Mouse (Mus musculus) intestine, embryonic 16.5 days (tissue): ENCODE measurements around the gene Tmcc1. TPM values are rescaled to one million over a fixed set of nuclear protein-coding genes. Genes with fewer than 3 reads are reported as not detected.
"Not testable (repeated sequence)": the region's sequence is repeated elsewhere in the genome, so short reads cannot be mapped to it uniquely, and the experiment has no call there.

Experiments used
- ATAC-seq: fragments of 200-750 bp; cut with Nextera tagmentation; 2 replicates; pipeline ENCODE4 v1.8.0; 2017; ENCODE audit warnings: moderate TSS enrichment, moderate library complexity
- H3K27ac ChIP-seq: fragments of 300-500 bp; sonication (generic); 2 replicates; pipeline ENCODE4 v1.5.1; 2014; ENCODE audit warnings: mild to moderate bottlenecking, low read length
- H3K27me3 ChIP-seq: fragments of 300-500 bp; sonication (generic); replicated peaks from 2 replicates; pipeline ENCODE4 v1.6.1; 2014; ENCODE audit warnings: low read length, control low read depth, mixed read lengths; ENCODE audit not compliant: control insufficient read depth, insufficient read depth
- H3K36me3 ChIP-seq: fragments of 300-500 bp; sonication (generic); 2 replicates; pipeline ENCODE4 v1.6.1; 2014; ENCODE audit warnings: low read length, control low read depth; ENCODE audit not compliant: control insufficient read depth, insufficient read depth
- H3K4me1 ChIP-seq: fragments of 300-500 bp; sonication (generic); 2 replicates; pipeline ENCODE4 v1.6.1; 2014; ENCODE audit warnings: low read length, control low read depth, mixed read lengths; ENCODE audit not compliant: control insufficient read depth, insufficient read depth
- H3K4me2 ChIP-seq: fragments of 300-500 bp; sonication (generic); 2 replicates; pipeline ENCODE4 v1.6.1; 2014; ENCODE audit warnings: low read depth, low read length, control low read depth
- H3K4me3 ChIP-seq: fragments of 300-500 bp; sonication (generic); 2 replicates; pipeline ENCODE4 v1.5.1; 2014; ENCODE audit warnings: mild to moderate bottlenecking, low read length
- H3K9ac ChIP-seq: fragments of 300-500 bp; sonication (generic); 2 replicates; pipeline ENCODE4 v1.6.1; 2014; ENCODE audit warnings: low read depth, low read length
- H3K9me3 ChIP-seq: fragments of 300-500 bp; sonication (generic); 2 replicates; pipeline ENCODE4 v1.6.1; 2016; ENCODE audit warnings: low read length, control low read depth; ENCODE audit not compliant: control insufficient read depth
- WGBS: fragments of 180-500 bp; shearing (Covaris S2); extraction: QIAGEN DNeasy Blood & Tissue Kit; methylation state at CpG from one replicate; pipeline ENCODE4 v1.1.7; 2014; 5-methylcytosine and 5-hydroxymethylcytosine counted together
- polyA plus RNA-seq: library from polyadenylated mRNA; unstranded; fragments of >200 nt; fragmentation: Nextera tagmentation; extraction: Ambion mirVana; gene quantifications from 2 replicates; pipeline ENCODE4 v1.2.1, GENCODE M21; 2015

Gene Tmcc1
- 7.4 and 8.9 TPM in 2 replicates for polyA plus RNA-seq

DNA sequence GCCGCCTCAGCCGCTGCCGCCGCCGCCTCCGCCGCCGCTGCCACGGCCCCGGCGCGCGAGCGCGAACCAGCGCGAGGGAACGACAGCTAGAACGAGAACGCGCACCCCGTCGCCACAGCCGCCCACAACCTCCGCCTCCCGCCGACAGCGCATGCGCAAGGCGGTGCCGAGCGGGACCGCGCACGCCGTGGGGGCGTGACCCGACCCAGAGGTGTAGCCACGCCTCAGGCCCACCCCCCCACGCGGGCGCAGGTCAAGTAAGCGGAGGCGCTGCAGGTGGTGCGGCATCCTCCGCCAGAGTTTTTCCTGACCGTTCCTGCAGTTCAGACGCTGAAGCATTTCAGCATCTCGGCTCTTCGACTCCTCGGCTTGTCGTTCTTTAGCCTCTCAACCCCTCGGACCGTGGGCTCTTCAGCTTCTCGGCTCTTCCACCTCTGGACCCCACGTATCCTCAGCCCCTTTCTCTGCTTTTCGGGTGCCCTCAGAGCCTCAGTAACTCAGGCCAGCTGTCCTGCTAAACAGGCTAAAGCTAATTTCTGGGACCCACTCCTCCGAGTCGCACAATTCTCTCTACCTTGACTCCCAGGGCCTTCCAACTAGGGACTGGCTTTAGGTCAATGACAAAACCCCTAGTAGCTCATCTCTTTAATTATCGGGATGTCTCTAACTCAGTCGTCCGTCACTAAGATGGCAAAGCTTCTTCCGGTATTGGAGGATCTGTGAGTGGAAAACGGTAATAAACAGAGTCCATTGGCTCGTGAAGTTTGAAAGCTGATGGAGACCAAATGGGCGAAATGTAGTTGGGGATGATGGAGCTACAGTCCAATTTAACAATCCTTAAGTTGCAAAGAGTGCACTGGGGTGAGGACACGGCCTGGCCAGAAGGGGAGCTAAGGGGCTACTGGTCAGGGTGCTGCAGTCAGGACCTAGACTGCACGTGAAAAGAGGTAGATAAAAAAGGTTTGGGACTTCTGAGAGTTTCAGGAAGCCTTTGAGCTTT, at the start of gene Tmcc1:
Gene Tmcc1 (minus strand): TSS at position 93 of the 1,000 bp plus-strand sequence.
- Histone ChIP-seq H3K36me3 (no peaks in the 10 kb centered on the region), H3K4me3 (peak within 1 kb of the TSS; percentile 92), H3K4me2 (peak within 1 kb of the TSS; percentile 89), H3K27ac (peak within 1 kb of the TSS; percentile 80), H3K9me3 (no peaks in the 10 kb centered on the region), H3K9ac (peak within 1 kb of the TSS; percentile 94), H3K27me3 (no peaks in the 10 kb centered on the region), H3K4me1 (peaks cover 11% of the 10 kb centered on the region)
- ATAC-seq, result peak; percentile 94
- WGBS, result under 1% methylated on average over 51 of the region's 68 CpGs

DNA sequence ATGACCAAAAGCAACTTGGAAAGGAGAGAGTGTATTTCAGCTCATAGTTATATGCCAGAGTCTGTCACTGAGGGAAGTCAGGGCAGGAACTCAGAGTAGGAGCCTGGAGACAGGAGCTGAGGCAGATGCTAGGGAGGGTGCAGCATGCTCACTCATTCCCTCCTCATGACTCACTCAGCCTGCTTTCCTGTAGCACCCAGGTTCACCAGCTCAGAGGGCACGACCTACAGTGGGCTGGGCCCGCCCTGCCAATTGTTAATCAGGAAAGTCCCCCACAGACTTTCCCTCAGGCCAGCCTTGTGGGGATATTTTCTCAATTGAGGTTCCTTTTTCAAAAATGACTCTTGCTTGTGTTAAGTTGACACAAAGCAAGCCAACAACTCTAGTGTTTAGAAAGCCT, 47.1 kb upstream of the Tmcc1 start:
- no peak overlapping the region for H3K4me2 ChIP-seq
- no peak overlapping the region for H3K9ac ChIP-seq
- peaks cover 12% of the 10 kb centered on the region for H3K36me3 ChIP-seq
- H3K27me3 ChIP-seq, result no peaks in the 10 kb centered on the region
- WGBS, result 74% methylated on average over 2 of the region's 2 CpGs
- no peaks in the 10 kb centered on the region for H3K9me3 ChIP-seq
- H3K27ac ChIP-seq, result no peak overlapping the region
- H3K4me3 ChIP-seq, result no peak overlapping the region
- H3K4me1 ChIP-seq, result no peaks in the 10 kb centered on the region
- ATAC-seq, result no peak

DNA sequence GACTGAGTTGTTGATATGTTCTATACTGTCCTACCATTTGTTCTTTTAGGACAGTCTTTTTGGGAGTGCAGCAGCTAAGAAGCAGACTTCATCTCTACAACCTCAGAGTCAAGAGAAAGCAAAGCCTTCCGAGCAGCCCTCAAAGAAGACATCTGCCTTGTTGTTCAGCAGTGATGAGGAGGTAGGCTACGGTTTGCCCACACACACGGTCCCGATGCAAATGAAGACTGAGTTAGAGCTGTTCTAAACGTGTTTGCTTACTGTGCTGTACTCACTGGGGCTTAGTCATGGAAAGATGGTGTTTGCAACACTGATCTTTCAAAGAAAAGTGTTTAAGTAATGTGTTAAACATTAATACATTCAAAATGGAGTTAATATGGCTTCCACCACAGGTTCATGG, 44.8 kb upstream of the Tmcc1 start:
- Histone ChIP-seq H3K4me3 (no peak overlapping the region), H3K4me1 (no peaks in the 10 kb centered on the region), H3K36me3 (peaks cover 12% of the 10 kb centered on the region), H3K27me3 (no peaks in the 10 kb centered on the region), H3K9ac (no peak overlapping the region), H3K9me3 (no peaks in the 10 kb centered on the region), H3K27ac (no peak overlapping the region), H3K4me2 (no peak overlapping the region)
- WGBS, result 91% methylated on average over 5 of the region's 5 CpGs
- ATAC-seq, result no peak

DNA sequence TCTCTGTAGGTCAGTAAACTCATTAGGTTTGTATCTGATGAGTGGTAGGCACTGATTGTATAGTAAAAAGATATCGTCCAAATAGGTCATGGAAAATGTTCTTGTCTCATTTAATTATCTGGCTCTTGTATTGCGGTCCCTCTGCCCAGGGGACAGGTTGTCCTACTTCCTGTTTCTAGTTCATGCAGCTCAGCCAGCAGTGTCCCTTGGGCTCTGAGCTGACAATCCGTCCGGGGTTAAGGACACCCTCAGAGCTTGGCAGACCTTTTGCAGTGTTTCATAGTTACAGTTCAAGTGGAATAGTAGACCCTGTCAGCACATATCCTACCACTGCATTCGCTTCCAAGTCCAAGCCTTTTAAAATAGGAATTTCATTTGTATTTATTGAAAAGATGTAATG, 42.0 kb upstream of the Tmcc1 start:
- no peak for ATAC-seq
- Histone ChIP-seq H3K4me2 (no peak overlapping the region), H3K27ac (no peak overlapping the region), H3K27me3 (no peaks in the 10 kb centered on the region), H3K9ac (no peak overlapping the region), H3K9me3 (no peaks in the 10 kb centered on the region), H3K36me3 (peaks cover 10% of the 10 kb centered on the region), H3K4me1 (no peaks in the 10 kb centered on the region), H3K4me3 (no peak overlapping the region)
- 84% methylated on average over 5 of the region's 5 CpGs for WGBS

DNA sequence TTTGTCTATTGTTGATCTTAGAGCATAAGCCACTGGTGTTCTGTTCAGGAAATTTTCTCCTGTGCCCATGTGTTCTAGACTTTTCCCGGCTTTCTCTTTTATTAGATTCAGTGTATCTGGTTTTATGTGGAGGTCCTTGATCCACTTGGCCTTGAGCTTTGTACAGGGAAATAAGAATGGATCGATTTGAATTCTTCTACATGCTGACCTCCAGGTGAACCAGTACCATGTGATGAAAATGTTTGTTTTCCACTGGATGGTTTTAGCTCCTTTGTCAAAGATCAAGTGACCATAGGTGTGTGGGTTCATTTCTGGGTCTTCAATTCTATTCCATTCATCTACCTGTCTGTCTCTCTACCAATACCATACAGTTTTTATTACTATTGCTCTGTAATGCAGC, 41.5 kb upstream of the Tmcc1 start:
- H3K4me3 ChIP-seq, H3K9ac ChIP-seq, H3K4me1 ChIP-seq, H3K4me2 ChIP-seq, H3K27me3 ChIP-seq, H3K27ac ChIP-seq, H3K9me3 ChIP-seq, ATAC-seq: not testable (repeated sequence)
- WGBS, result 87% methylated on average over 2 of the region's 2 CpGs
- peaks cover 10% of the 10 kb centered on the region for H3K36me3 ChIP-seq

DNA sequence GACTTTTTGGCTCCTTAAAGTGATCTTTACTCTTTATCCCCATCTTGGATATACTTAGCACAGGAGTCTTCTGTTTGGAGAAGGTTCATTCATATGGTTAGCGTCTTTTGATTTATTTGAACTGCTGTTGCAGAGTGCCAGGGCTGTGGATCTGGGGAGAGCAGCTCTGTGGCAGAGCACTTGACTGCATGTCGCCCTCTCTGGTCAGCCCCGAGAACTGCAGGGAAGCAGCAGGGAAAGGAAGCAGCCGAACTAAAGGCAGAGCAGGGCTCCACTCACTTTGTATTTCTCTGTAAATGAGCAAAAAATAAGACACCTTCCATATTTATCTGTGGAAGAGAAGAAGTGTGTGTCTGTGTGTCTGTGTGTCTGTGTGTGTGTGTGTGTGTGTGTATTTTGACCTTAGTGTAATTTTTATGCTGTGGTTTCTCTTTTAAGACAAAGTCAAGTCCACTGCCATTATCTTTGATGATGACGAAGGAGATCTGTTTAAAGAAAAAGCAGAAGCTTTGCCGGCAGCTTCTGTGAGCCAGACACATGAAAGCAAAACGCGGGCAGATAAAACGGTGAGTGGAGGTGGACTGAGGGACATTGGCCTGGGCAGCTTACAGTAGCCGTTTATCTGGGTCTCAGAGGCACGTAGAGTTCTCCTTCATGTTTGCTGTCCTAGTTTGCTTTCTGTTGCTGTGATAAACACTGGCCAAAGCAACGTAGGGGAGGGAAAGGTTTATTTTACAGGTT, 35.7 kb upstream of the Tmcc1 start:
- 64% methylated on average over 12 of the region's 12 CpGs for WGBS
- H3K4me2 ChIP-seq, result no peak overlapping the region
- H3K36me3 ChIP-seq, result peaks cover 13% of the 10 kb centered on the region
- no peaks in the 10 kb centered on the region for H3K27me3 ChIP-seq
- H3K9me3 ChIP-seq, result no peaks in the 10 kb centered on the region
- no peak overlapping the region for H3K4me3 ChIP-seq
- no peaks in the 10 kb centered on the region for H3K4me1 ChIP-seq
- no peak for ATAC-seq
- H3K9ac ChIP-seq, result no peak overlapping the region
- no peak overlapping the region for H3K27ac ChIP-seq

DNA sequence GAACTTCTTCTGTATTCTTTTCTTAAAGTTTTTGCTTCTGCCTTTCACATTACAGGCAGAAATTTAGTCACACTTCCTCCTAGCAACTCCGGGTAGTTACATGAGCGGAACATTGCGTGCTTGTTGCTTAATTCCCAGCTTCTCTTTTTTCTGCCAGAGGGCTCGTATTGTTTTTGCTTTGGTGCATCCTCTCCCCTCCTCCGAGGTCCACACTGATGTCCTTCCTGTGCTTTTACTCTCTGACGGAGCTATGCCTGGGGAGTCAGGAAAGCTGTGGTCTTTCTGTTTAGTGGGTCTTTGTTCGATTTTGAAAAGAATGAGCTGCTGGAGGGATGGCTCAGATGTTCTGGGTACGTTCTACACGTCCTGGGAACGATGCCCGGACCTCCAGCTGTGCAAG, 34.5 kb upstream of the Tmcc1 start:
- 85% methylated on average over 11 of the region's 11 CpGs for WGBS
- no peaks in the 10 kb centered on the region for H3K9me3 ChIP-seq
- H3K36me3 ChIP-seq, result peaks cover 15% of the 10 kb centered on the region
- no peak overlapping the region for H3K4me3 ChIP-seq
- no peak overlapping the region for H3K4me2 ChIP-seq
- H3K9ac ChIP-seq, result no peak overlapping the region
- no peaks in the 10 kb centered on the region for H3K4me1 ChIP-seq
- ATAC-seq, result no peak
- no peaks in the 10 kb centered on the region for H3K27me3 ChIP-seq
- no peak overlapping the region for H3K27ac ChIP-seq

DNA sequence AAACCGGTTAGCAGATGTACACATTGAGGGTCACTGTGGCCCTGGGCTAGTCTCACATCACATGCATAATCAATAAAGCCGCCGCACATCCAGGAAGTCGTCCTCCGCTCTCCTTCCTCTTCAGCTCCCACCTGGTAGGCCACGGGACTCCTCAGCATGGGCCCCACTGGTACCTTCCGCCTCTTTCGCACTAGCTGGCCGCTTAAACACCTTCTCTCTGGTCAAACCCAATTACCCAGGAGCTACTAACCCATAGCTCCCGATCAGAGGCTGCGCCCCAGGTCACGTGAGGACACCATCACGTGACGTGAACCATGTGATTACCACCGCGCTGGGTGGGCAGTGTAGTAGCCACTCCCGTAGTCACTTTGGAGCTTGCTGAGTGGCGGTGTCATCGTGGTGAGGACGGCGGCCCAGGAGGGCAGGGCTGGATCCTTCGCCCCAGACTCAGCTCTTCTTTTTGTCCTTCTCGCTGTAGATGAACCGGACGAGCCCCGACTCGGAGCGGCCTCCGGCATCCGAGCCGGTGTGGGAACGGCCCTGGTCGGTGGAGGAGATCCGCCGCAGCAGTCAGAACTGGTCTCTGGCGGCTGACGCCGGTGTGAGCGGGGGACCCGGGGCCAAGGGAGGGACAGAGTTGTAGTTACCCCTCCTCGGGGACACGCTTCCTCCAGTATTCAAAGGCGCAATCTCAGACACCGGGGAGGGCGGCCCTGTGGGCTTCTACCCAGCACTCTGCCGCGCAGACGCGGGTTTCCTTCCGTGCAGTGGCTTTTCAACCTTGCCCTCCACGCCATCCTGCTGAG, 14.6 kb upstream of the Tmcc1 start, which contains the start of gene Washc2:
Gene Washc2 (plus strand): TSS at position 310 of the 806 bp plus-strand sequence.
- WGBS, result under 1% methylated on average over 51 of the region's 51 CpGs
- Histone ChIP-seq H3K4me3 (peak within 1 kb of the TSS; percentile 86), H3K27me3 (no peaks in the 10 kb centered on the region), H3K27ac (peak within 1 kb of the TSS; percentile 92), H3K4me1 (peaks cover 4% of the 10 kb centered on the region), H3K9ac (peak within 1 kb of the TSS; percentile 85), H3K36me3 (no peaks in the 10 kb centered on the region), H3K4me2 (peak within 1 kb of the TSS; percentile 77), H3K9me3 (no peaks in the 10 kb centered on the region)
- ATAC-seq, result peak; percentile 99

DNA sequence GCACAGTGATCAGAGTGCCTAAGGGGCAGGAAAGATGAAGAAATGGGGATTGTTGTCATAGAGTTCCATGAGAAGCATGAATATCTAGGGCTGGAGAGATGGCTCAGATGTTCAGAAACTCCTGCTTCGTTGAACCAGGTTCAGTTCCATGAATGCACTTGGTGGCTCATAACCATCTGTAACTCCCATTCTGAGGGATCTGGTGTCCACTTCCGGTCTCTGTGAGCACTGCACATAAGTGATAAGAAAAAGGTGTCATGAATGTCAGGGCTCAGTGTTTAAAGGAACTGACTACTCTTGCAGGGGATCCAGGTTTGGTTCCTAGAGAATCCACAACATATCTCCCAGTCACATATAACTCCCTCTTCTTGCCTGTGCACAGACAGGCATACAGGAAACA, 6.4 kb upstream of the Tmcc1 start:
- H3K9me3 ChIP-seq, result no peaks in the 10 kb centered on the region
- no peak overlapping the region for H3K4me3 ChIP-seq
- no peaks in the 10 kb centered on the region for H3K4me1 ChIP-seq
- H3K27me3 ChIP-seq, result no peaks in the 10 kb centered on the region
- no peak overlapping the region for H3K4me2 ChIP-seq
- no peak for ATAC-seq
- H3K36me3 ChIP-seq, result no peaks in the 10 kb centered on the region
- 68% methylated on average over 2 of the region's 2 CpGs for WGBS
- no peak overlapping the region for H3K27ac ChIP-seq
- no peak overlapping the region for H3K9ac ChIP-seq
